Mouse (Mus musculus) kidney, postnatal 36 days (tissue): Measurements from ENCODE around the gene Hoxb7.

Experiments
- DNase-seq, 2 experiments: peaks; one replicate each; pipeline ENCODE4 v3.0.0; 2021 to 2022; ENCODE audit warnings: mixed read lengths in 2 of 2

Hoxb7 gene

GRCm38 (mm10) chr11:96301837-96302236 lies 15.4 kb downstream of the Hoxb7 start:
- peak; percentile 88 to 91 for DNase-seq

- peak in 1 of 2 experiments; percentile 49 for DNase-seq
These were observed 16.1 kb downstream of the Hoxb7 start for GRCm38 (mm10) chr11:96302381-96303150.

GRCm38 (mm10) chr11:96303151-96304099 lies 17.0 kb downstream of the Hoxb7 start, which contains the start of gene Hoxb5:
Hoxb5 (plus strand) TSS chr11:96303336.
- peak; percentile 92 to 94 for DNase-seq

- DNase-seq, result peak in 1 of 2 experiments; percentile 60
These were observed 18.2 kb downstream of the Hoxb7 start for GRCm38 (mm10) chr11:96304381-96305195.

- no peak for DNase-seq
These were observed 19.2 kb downstream of the Hoxb7 start for GRCm38 (mm10) chr11:96305505-96306182.

- peak in 1 of 2 experiments; percentile 53 for DNase-seq
These were observed 19.9 kb downstream of the Hoxb7 start for GRCm38 (mm10) chr11:96306183-96306907.

- DNase-seq, result peak in 1 of 2 experiments; percentile 51
These were observed 20.5 kb downstream of the Hoxb7 start for GRCm38 (mm10) chr11:96306908-96307269.

GRCm38 (mm10) chr11:96308763-96309162 lies 22.3 kb downstream of the Hoxb7 start:
- DNase-seq, result no peak

- DNase-seq, result peak; percentile 70 to 75
These were observed 22.9 kb downstream of the Hoxb7 start for GRCm38 (mm10) chr11:96309288-96309687.

- DNase-seq, result peak in 1 of 2 experiments; percentile 41
These were observed 23.9 kb downstream of the Hoxb7 start for GRCm38 (mm10) chr11:96310183-96310938.

- DNase-seq, result peak in 1 of 2 experiments; percentile 62
These were observed 24.7 kb downstream of the Hoxb7 start for GRCm38 (mm10) chr11:96311097-96311496.

GRCm38 (mm10) chr11:96311520-96312417 lies 25.3 kb downstream of the Hoxb7 start:
- DNase-seq, result peak; percentile 88 to 90

GRCm38 (mm10) chr11:96313134-96313533 lies 26.7 kb downstream of the Hoxb7 start:
- DNase-seq, result no peak

GRCm38 (mm10) chr11:96313806-96314428 lies 27.5 kb downstream of the Hoxb7 start:
- DNase-seq, result no peak

GRCm38 (mm10) chr11:96314671-96315343 lies 28.4 kb downstream of the Hoxb7 start:
- DNase-seq, result peak; percentile 73 to 83

GRCm38 (mm10) chr11:96315344-96315681 lies 28.9 kb downstream of the Hoxb7 start:
- DNase-seq, result no peak

- DNase-seq, result no peak
These were observed 30.5 kb downstream of the Hoxb7 start for GRCm38 (mm10) chr11:96316696-96317607.
